Mouse (Mus musculus) brain, embryonic 14.5 days (tissue): ENCODE results near the gene Cdhr2.

ENCODE experiments used
- CTCF ChIP-seq: fragments of 200-500 bp; IDR thresholded peaks from 2 replicates; pipeline ENCODE4 v1.5.1; 2012; ENCODE audit warnings: inconsistent platforms, mild to moderate bottlenecking, moderate library complexity, borderline replicate concordance; ENCODE audit not compliant: insufficient read depth, insufficient read length; ENCODE audit errors: extremely low read depth
- POLR2A ChIP-seq: fragments of 200-500 bp; IDR thresholded peaks from 2 replicates; pipeline ENCODE4 v1.6.1; 2012; ENCODE audit warnings: mild to moderate bottlenecking, inconsistent platforms, borderline replicate concordance; ENCODE audit not compliant: poor library complexity, insufficient read depth, insufficient read length, severe bottlenecking; ENCODE audit errors: extremely low read depth

DNA sequence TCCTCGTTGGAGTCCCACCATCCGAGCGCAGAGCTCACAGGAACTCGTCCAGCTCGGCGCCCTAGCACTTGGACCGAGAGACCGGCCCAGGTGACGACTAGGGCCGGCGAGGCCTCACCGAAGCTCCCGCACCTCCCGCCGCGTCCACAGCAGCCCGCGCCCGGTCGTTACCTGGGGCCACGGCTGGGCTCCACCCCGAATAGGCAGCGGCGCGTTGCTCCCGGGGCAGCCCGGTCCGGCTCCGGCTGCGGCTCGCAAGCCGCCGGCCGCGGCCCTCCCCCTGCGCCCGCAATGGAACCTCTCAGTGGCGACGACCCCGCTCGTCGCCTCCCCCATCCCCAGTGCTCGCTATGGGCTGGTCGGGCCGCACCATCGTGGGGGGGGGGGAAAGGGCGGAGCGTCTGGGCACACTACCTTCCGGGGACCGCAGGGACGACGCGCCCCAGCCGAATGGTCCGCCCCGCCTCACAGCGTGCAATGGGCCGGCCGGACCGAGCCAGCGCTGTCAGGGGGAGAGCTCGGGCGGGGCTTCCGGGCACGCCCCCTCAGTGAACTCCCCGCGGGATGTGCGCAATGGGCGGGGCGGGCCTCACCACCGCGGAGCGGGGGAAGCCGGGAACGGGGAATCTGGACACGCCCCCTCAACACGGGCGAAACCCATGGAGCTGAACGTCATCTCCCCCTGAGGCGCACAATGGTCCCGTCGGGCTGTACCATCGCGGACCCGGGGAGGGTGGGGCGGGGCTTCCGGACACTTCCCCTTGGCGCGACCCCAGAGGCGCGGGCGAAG is 7.5 kb upstream of the Cdhr2 start, which contains the start of gene Rnf44:
- TF ChIP-seq CTCF = no peak
- peak; percentile 94 for TF ChIP-seq POLR2A
